In the genomic region with DNA sequence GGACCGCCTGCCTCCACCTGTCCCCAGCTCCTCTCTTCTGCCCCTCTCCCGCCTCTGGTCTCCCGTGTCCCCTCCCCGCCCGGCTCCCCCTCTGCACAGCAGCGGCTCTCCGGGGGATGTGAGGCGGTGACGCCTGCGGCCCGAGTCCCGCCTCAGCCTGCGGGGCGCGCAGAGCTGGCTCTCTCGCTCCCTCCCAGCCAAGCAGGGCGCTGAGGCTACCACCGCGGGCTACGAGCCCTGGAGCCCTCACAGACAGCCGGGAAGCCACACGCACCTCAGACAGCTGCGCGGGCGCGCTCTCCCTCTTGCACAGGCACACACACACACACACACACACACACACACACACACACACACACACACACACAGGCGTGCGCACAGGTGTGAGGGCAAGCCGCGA, we compare ENCODE assay signal across 8 mouse cellular contexts. TPM values are rescaled to one million over a fixed set of nuclear protein-coding genes. Genes with fewer than 3 reads are reported as not detected.
DNase-seq lines count a peak whose midpoint lies in the region; ATAC-seq and TF ChIP-seq lines count a peak whose summit lies in the region.

No protein-coding gene starts in this region.

- no peaks in the 10 kb centered on the region for H3K36me3 ChIP-seq in forebrain, embryonic 10.5 days (replicated peaks)
- H3K36me3 ChIP-seq in hindbrain, postnatal 0 days (ENCODE audit: insufficient read depth, low read length) = no peaks in the 10 kb centered on the region
- no peaks in the 10 kb centered on the region for H3K36me3 ChIP-seq in limb, embryonic 14.5 days (ENCODE audit: control insufficient read depth, insufficient read depth, low read length)

- peak overlapping the region; percentile 71 for H3K9ac ChIP-seq in hindbrain, postnatal 0 days (replicated peaks; ENCODE audit: low read length)
- peak overlapping the region; percentile 48 for H3K9ac ChIP-seq in limb, embryonic 14.5 days (ENCODE audit: low read depth, low read length, severe bottlenecking)

- H3K4me3 ChIP-seq in lung, adult 2 months (replicated peaks; ENCODE audit: extremely low read depth, low read depth, low read length) = peak overlapping the region; percentile 18
- H3K4me3 ChIP-seq in forebrain, embryonic 10.5 days = peak overlapping the region; percentile 78
- H3K4me3 ChIP-seq in hindbrain, postnatal 0 days (ENCODE audit: low read length) = peak overlapping the region; percentile 65
- peak overlapping the region; percentile 46 for H3K4me3 ChIP-seq in limb, embryonic 14.5 days (replicated peaks; ENCODE audit: low read length)

- no peak for TF ChIP-seq CTCF in lung, adult 2 months (IDR thresholded peaks at IDR 0.05; ENCODE audit: insufficient read depth, low read length)
- TF ChIP-seq CTCF in hindbrain, postnatal 0 days (IDR thresholded peaks at IDR 0.05; ENCODE audit: low read depth) = no peak

- H3K27me3 ChIP-seq in forebrain, embryonic 10.5 days (ENCODE audit: poor library complexity, severe bottlenecking) = peaks cover 40% of the 10 kb centered on the region
- H3K27me3 ChIP-seq in hindbrain, postnatal 0 days (ENCODE audit: insufficient read depth, low read length) = no peaks in the 10 kb centered on the region
- H3K27me3 ChIP-seq in limb, embryonic 14.5 days (ENCODE audit: control insufficient read depth, insufficient read depth, low read length) = peaks cover 24% of the 10 kb centered on the region

- H3K9me3 ChIP-seq in forebrain, embryonic 10.5 days = no peaks in the 10 kb centered on the region
- H3K9me3 ChIP-seq in hindbrain, postnatal 0 days (ENCODE audit: low read length) = no peaks in the 10 kb centered on the region
- H3K9me3 ChIP-seq in limb, embryonic 14.5 days (ENCODE audit: control insufficient read depth, low read length) = no peaks in the 10 kb centered on the region

- no peak for DNase-seq in lung, adult 2 months
- DNase-seq in lung, postnatal 25 days (ENCODE audit: low spot score) = no peak
- peak; percentile 42 to 49 for DNase-seq in adrenal gland, postnatal 36 days
- DNase-seq in forebrain, embryonic 10.5 days (ENCODE audit: extremely low spot score, low spot score) = no peak
- DNase-seq in hindbrain, postnatal 0 days (ENCODE audit: low spot score) = peak; percentile 68
- peak; percentile 6 for DNase-seq in limb, embryonic 14.5 days (ENCODE audit: low spot score)
- DNase-seq in ovary, postnatal 36 days (ENCODE audit: low spot score) = peak; percentile 28
- no peak for DNase-seq in Muller cell, postnatal 12 days (ENCODE audit: inconsistent ontology term)

- no peak for TF ChIP-seq POLR2A in lung, adult 2 months (IDR thresholded peaks at IDR 0.05; ENCODE audit: borderline replicate concordance, extremely low read depth, low read depth, low read length)
- TF ChIP-seq POLR2A in limb, embryonic 14.5 days (IDR thresholded peaks at IDR 0.05; ENCODE audit: borderline replicate concordance, extremely low read depth, insufficient read depth, insufficient read length) = no peak

- H3K4me2 ChIP-seq in hindbrain, postnatal 0 days (ENCODE audit: low read depth, low read length) = peak overlapping the region; percentile 64
- H3K4me2 ChIP-seq in limb, embryonic 14.5 days (replicated peaks; ENCODE audit: low read depth, low read length, severe bottlenecking) = peak overlapping the region; percentile 98

- WGBS in lung, adult 2 months = under 1% methylated on average over 30 of the region's 30 CpGs
- under 1% methylated on average over 30 of the region's 30 CpGs for WGBS in forebrain, embryonic 10.5 days
- 0% methylated on average over 30 of the region's 30 CpGs for WGBS in hindbrain, postnatal 0 days
- WGBS in limb, embryonic 14.5 days = 0% methylated on average over 14 of the region's 30 CpGs

- H3K4me1 ChIP-seq in lung, adult 2 months (ENCODE audit: control insufficient read depth, insufficient read depth, low read length) = 0 out of 2 replicates have a peak, but pooled peaks cover 2% of the 10 kb centered on the region
- peaks cover 17% of the 10 kb centered on the region for H3K4me1 ChIP-seq in forebrain, embryonic 10.5 days
- H3K4me1 ChIP-seq in hindbrain, postnatal 0 days (ENCODE audit: insufficient read depth, low read length) = 0 out of 2 replicates have a peak, but pooled peaks cover 4% of the 10 kb centered on the region
- H3K4me1 ChIP-seq in limb, embryonic 14.5 days (ENCODE audit: control insufficient read depth, insufficient read depth, low read length) = peaks cover 8% of the 10 kb centered on the region; the same call in 1 of the 2 replicates

- peak; percentile 83 for ATAC-seq in hindbrain, postnatal 0 days
- ATAC-seq in limb, embryonic 14.5 days (ENCODE audit: low FRiP score, low read depth) = peak; percentile 55

- H3K27ac ChIP-seq in forebrain, embryonic 10.5 days = peak overlapping the region; percentile 79
- peak overlapping the region; percentile 80 for H3K27ac ChIP-seq in hindbrain, postnatal 0 days
- H3K27ac ChIP-seq in limb, embryonic 14.5 days (replicated peaks; ENCODE audit: low read depth, low read length) = no peak overlapping the region

RNA-seq across cellular contexts. Expression of a gene that starts 0.4 kb away (rescaled TPM):
- polyA plus RNA-seq in lung, adult 2 months (2012; rRNA removed) = not detected in 2 replicates
- 1 to 10 TPM; 2.5 to 2.6 TPM for total RNA-seq in adrenal gland, postnatal 36 days (2021)
- polyA plus RNA-seq in forebrain, embryonic 10.5 days (2016; fragmentation: Nextera tagmentation; extraction: Ambion mirVana) = 1.2 and 1.3 TPM in 2 replicates
- total RNA-seq in hindbrain, postnatal 0 days (2014; rRNA removed) = 29.0 and 36.0 TPM in 2 replicates
- 18.1 and 20.0 TPM in 2 replicates for polyA plus RNA-seq in hindbrain, postnatal 0 days (2015; fragmentation: Nextera tagmentation; extraction: Ambion mirVana)
- polyA plus RNA-seq in limb, embryonic 14.5 days (2012; rRNA removed) = 0.08 TPM in 2 replicates
- polyA plus RNA-seq in limb, embryonic 14.5 days (2014; fragmentation: Nextera tagmentation; extraction: Ambion mirVana) = 0.10 and 0.22 TPM in 2 replicates

Comparison
In these comparisons a context has a peak if more than half of its experiments do, and no peak if none do; other contexts are left out.
1. DNase-seq: peak in adrenal gland, postnatal 36 days (2 of 2), hindbrain, postnatal 0 days (single experiment), limb, embryonic 14.5 days (single experiment) and ovary, postnatal 36 days (single experiment); none in lung, adult 2 months (single experiment), lung, postnatal 25 days (single experiment), forebrain, embryonic 10.5 days (single experiment) and Muller cell, postnatal 12 days (single experiment).
2. H3K4me3 ChIP-seq: peak in every context shown above with its lines; median percentile 78 in forebrain, embryonic 10.5 days; 65 in hindbrain, postnatal 0 days; 46 in limb, embryonic 14.5 days; 18 in lung, adult 2 months.